Mouse (Mus musculus) gastrocnemius, postnatal 36 days (tissue): ENCODE results near the gene Agmat. TPM values are rescaled to one million over a fixed set of nuclear protein-coding genes. Genes with fewer than 3 reads are reported as not detected.
A peak's percentile ranks its signal among the peaks of the same experiment; 100 is the strongest.
"Not testable (repeated sequence)": the region's sequence is repeated elsewhere in the genome, so short reads cannot be mapped to it uniquely, and the experiment has no call there.

Experiments
- DNase-seq, 2 experiments: peaks; one replicate each; pipeline ENCODE4 v3.0.0; 2022
- intact Hi-C: fragments of 180-260 bp; cut with DNase I; formaldehyde crosslinking; loops from one replicate; pipeline ENCODE4 v1.15.1; 2025
- total RNA-seq, 2 experiments: library from RNA; stranded (reverse); gene quantifications; 2 replicates each; pipeline ENCODE4 v1.2.3; 2021

Agmat gene
- total RNA-seq, 2 experiments from 2014 or later, result 0.23 TPM; not detected in 1

DNA sequence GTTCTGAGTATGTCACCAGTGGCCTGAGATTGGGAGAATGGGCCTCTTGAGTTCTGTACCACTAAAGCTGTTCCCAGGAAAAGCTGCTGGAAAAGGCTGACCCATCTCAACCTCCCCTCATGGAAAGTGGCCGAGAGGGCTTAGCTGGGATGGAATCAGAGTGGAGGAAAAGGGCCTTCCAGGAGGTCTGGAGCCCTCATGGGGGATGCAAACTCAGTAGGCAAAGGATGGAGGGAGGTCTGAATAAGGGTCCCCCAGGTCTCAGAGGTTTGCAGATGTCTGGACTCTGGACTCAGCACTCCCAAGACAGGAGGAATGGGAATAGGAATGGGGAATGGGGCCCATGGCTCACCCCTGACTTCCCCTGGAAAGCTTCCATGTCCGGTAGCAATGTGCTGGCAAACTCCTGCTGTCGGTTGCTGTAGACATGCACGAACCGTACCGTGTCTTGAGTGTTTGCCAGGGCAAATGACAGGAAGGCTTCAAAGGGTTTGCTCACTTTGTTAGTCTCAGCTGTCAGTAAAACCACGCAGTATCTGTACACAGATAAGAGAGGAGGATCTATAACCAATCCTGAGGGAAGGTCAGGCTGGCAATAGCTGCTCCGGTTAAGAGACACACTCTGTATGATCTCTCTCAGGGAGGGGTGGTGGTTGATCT is 23.2 kb downstream of the Agmat start:
- intact Hi-C loops, result no loop called here
- no peak for DNase-seq

DNA sequence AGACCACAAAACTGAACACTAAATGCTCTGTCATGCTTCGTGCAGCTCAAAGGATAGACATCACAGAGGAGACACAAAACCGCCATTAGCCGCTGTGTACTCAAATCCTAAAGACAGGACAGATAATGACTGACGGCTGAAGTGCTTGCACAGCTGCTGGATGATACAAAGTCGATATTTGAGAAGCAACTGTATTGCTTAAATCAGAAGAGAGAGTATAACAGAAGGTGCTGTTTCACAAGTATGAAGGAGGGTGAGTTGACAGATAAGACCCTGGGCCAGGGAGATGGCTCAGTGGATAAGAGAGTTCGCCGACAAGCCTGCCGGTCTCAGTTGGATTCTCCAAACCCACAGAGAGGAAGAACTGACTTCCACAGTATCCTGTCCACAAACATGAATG is 25.4 kb downstream of the Agmat start:
- DNase-seq, result no peak
- intact Hi-C loops, result no loop called here

DNA sequence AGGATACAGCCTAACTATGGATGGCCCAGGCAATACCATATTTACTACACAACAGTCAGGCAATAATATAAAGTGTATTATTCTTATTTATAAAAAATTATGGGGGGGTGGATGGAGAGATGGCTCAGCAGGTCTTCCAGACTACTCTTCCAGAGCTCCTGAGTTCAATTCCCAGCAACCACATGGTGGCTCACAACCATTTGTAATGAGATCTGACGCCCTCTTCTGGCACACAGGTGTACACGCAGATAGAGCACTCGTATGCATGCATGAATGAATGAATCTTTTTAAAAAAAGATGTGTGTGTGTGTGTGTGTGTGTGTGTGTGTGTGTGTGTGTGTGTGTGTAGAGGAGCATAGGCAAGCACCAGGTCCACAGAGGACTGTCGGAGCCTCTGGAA is 26.5 kb downstream of the Agmat start:
- intact Hi-C loops, DNase-seq: not testable (repeated sequence)

DNA sequence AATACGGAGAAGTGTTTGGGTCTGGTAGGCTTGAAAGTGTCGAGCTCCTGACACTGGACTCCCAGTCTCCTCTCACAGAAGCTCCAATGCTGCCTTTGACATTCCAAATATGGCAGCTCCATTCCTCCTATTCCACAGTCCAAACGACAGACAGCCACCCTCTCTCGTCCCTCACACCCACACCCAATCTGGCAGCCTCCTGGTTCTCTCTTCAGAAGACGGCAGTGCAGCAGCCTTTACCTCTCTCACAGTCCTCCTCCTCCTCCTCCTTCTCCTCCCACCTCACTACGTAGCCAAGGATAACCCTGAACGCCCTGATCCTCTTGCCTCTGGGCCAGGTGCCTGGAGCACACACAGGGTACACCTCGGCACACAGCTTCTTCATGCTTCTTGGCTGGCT is 33.4 kb downstream of the Agmat start:
- DNase-seq, result no peak
- intact Hi-C loops, result no loop called here

DNA sequence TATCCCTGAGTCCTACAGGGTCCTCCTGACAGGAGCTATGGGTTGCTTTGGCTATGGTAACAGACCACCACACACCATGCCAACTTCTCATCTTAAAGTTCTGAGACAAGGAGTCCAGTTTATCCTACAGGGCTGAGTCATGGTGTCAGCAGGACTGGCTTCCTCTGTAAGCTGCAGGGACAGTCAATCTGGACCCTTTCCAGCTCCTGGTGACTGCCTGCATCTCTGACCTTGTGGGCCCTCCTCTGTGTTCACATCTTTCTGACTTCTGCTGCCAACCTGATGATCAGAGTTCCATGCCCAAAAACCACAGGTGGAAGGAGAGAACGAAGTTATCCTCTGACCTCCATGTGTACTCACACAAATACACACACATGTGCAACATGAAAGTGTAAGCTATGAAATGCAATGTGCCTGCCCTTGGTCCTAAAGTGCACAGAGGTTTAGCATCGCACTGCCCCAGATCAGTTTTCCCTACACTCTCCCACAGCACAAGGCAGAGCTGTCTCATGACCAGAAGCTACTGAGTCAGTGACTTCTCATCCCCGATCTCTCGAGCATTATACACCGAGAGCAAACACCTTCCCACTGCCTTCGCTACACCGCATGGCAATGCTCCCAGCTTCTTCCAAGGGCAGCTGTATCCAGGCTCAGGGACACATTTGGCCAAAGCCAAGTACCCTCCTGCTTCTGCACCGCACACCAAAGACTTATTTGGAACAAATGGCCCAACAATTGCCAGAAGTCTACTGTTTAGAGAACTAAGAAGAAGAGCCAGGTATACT is 34.9 kb downstream of the Agmat start:
- DNase-seq, result no peak
- intact Hi-C loops, result no loop called here

DNA sequence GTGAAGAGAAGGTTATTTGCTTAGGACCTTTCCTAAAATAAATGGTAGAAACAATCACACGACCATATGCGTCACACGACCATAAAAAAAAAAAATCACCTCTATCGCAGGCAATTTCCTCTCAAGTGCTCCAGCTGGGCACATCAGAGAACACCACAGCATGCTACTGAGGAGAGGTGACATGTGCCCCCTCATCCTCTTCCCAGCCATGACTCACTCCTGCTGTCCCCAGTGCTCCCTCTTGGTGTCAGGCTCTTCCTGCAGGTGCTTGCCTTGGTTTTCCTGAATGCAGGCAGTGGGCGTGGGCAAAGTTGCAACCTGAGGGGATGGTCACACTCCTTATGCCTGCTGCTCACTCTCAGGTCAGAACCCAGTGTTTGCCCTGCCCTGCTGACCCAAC is 38.4 kb downstream of the Agmat start:
- no peak for DNase-seq
- intact Hi-C loops, result no loop called here

DNA sequence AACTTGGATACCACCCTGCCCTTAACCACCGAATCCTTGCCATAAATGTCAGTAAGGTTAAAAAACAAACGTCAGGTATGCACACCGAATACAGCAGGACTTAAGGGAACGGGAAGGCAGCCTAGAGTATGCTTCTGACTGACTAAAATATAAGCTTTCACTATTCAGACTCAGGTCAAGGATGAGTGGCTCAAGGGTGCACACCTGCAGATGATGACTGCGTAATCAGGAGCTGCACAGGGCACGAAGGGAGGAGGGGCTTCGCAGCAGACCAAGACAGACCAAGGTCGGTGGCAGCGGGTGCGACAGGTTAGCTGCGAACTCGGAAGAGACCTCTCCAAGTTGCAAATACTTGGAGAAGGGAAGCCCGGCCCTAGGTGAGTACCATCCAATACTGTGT is 39.7 kb downstream of the Agmat start:
- DNase-seq, result no peak
- intact Hi-C loops, result no loop called here

DNA sequence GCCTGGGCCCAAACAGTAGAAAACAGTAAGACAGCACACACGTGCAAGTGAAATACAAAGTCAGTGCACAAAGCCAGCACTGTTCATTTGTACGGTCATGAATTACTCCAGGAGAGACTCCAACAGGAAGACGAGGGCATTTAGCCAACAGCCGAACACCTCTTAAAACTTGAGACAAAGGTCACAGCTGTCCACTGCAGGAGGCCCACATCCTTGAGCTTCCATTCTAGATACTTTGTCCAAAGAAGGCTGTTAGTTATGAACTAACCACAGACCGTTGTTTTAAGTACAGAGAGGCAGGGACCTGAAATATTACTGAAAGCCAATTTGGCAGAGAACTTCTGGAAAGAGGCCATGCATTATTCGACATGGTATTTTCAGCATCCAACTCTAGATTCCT is 40.6 kb downstream of the Agmat start:
- intact Hi-C loops, result no loop called here
- no peak for DNase-seq

DNA sequence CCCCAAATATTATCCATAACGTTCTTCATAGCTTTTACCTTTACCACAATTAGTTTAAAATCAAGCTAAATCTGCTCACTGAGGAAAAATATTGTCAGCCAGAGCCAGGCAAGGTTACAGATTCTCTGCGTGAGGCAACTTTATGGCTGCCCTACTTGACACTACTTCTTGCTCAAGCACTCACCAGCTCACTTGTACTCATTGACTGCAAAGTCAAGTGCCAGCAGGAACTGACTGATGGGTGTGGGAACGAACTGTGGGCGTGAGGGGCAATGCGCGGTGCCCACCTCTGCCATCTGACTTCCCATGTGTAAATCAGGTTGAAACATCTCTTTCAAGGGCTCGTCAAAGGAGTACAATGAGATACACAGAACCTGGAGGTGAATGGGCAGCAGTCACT is 41.0 kb downstream of the Agmat start:
- no peak for DNase-seq
- intact Hi-C loops, result no loop called here

DNA sequence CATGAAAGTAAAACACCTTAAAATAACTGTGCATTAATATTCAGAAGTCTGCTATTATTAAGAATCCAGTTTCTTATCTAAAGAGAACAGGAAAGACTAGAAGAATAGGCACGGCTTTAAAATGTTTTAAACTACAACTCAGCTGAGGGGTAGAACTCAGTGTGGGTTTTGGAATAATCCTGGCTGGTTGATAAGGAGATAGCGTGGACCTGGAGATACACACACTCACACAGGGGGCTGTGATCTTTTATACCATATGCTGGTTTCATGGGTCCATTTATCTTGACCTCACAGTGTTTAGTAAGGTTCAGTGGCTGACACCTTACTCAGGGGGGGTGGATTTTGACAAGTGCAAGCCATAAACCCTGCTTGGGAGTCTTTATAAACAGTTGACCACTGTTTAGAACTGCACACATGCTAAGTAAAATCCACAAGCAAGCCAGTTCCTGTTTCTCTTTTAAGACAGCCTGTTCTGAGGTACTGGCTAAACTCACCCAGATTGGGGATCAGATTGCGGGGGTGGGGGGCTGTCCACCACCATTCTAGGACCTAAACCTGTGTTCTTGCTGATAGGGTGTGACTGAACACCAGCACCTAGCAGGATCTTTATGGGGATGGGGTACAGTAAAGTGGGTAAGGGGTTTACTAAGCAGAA is 43.2 kb downstream of the Agmat start:
- no peak for DNase-seq
- intact Hi-C loops, result loop anchor here (5.0 kb wide), 1 partner anchor 67 kb away; the partner anchor contains the start of gene Ddi2

DNA sequence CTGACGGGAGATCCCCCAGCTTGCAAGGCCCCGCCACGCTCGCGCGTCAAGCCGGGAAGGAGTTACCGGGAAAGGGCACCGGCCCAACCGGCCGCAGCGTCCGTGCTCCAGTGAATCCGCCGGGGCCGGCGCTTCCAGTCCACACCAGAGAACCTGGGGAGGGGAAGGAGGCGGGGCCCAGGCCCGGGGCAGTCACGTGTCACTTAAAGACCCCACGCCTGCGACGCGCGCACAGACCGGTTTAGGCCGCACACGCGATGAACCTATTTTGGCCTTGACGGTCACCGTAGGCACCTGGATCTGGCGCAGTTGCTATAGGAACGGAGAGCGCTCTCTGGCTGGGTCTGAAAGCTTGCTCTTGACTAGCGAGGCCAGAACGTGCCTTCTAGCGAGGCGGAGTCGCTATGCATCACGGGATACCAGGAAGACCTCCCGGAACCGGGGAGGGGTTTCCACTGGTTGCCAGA is 44.1 kb downstream of the Agmat start, which contains the start of gene Dnajc16:
Gene Dnajc16 (minus strand): TSS at position 408 of the 467 bp plus-strand sequence.
- intact Hi-C loops, result loop anchor here (5.0 kb wide), 1 partner anchor 68 kb away; the partner anchor contains the start of gene Ddi2
- DNase-seq, result peak; percentile 94 to 95

DNA sequence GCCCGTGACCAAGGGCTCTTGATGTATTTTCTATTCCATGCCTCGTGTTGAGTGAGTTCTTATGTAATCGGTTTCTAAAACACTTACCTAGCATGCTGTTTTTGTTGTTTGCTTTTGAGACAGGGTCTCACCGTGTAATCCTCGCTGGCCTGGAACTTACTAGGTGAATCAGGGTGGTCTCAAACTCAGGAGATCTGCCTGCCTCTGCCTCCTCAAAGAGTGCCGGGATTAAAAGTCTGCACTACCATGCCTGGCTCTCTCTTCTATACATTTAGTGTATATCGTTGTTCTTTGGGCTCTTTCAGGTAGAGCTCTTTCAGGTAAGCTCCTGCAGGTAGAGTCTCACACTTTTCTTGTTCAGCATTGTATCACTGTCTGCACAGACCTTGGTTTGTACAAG is 45.0 kb downstream of the Agmat start:
- DNase-seq, result no peak
- intact Hi-C loops, result loop anchor here (5.0 kb wide), 1 partner anchor 69 kb away; the partner anchor contains the start of gene Ddi2

DNA sequence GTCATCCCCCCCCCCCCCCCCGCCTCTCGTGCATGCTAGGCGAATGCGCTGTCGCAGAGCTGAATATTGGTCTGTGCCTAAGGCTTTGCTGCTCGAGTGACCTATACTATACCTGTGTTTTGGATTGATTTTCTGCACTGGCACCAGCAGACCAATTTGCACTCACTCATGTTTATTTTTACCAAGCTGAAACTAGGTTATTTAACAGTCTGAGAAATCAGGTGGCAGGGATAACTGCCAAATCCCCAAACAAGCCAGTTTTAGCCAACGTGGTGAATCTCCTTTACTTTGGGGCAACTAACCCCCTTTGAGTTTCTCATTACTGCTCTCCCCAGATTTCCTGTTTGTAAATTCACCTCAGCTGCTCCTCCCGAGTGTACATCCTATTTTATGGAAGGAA is 45.5 kb downstream of the Agmat start:
- intact Hi-C loops, result loop anchor here (5.0 kb wide), 1 partner anchor 70 kb away; the partner anchor contains the start of gene Ddi2

DNA sequence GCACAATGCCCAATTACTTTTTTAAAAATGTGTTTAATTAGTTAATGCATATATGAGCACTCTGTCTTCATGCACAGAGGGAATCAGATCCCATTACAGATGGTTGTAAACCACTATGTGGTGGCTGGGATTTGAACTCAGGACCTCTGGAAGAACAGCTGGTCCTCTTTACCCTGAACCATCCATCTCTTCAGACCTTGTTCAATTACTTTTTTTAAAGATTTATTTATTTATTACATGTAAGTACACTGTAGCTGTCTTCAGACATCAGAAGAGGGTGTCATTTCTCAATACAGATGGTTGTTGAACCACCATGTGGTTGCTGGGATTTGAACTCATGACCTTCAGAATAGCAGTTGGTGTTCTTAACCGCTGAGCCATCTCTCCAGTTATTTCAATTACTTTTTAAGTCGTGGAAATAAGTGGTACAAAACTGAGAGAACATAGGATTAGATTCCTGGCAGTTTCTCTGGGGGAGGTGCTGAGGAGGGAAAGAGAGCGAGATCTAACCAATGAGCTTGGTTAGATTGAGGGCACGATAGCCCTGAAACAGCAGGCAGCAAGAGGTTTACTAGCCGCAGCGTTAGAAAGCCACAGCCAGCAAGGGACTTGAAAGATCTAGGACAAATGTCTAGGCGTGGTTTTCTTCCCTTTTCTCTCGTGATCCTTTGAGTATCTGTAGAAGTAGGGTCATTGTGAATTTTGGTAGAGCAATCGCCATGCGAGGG is 46.2 kb downstream of the Agmat start:
- intact Hi-C loops, result loop anchor here (5.0 kb wide), 1 partner anchor 70 kb away; the partner anchor contains the start of gene Ddi2
- DNase-seq, result no peak

More for the DNA sequence above, 45.5 kb downstream of the Agmat start:
- DNase-seq, result no peak

DNA sequence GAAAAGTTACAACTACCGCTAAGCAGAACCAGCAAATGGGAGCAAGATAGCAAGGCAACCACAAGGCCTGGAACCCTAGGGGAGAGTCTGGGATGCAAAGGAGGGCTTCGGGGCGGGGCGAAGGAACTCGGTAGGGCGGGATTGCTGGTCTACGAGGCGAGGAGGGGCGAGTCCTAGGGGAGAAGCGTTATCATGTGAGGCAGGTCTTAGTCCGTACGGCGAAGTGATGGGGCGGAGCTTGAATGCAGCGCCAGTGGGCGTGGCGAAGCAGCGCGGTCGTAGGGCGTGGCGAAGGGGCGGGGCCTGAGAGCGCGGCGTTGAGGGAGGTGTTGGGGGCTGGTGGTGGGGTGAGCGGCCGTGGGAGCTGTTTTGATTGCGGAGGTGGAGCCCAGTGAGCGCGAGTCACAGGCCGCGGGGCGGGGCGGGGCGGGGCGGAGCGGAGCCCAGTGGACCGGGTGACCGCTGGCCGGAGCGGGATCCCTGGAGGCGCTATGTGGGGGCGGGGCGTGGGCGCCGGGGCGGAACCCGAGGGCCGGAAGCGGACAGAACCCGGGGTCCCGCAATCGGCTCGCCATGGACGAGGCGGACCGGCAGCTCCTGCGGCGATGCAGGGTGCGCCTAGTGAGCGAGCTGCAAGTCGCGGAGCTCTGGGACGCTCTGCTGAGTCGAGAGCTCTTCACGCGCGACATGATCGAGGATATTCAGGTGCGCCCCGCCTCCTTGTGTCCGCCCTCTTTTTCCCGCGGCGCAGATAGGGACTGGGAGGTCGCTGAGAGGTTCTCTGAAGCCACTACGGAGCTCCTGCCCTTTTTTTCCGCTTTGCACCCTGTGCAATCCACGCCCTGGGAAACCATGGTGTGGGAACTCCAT is 47.0 kb downstream of the Agmat start, which contains the start of gene Casp9:
Gene Casp9 (plus strand): TSS at position 331 of the 870 bp plus-strand sequence.
- intact Hi-C loops, result loop anchor here (5.0 kb wide), 1 partner anchor 71 kb away; the partner anchor contains the start of gene Ddi2
- peak; percentile 97 to 99 for DNase-seq

DNA sequence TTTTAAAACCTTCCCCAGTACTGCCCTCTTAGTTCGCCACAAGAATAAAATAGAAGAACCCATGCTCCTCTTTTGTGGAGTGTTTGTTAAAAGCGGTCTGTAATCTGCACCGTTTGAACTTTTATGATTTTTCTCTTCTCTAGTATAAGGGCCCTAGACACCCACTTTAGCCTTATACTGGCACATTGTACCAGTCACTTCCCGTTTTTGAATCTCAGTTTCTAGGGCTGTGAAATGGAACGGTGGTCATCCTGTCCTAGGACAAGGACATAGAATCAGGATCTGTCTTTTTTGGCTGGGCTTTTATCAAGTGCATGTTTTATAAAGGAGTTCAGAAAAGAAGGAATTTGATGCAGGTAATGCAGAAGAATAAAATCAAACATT is 47.7 kb downstream of the Agmat start:
- intact Hi-C loops, result loop anchor here (5.0 kb wide), 1 partner anchor 72 kb away; the partner anchor contains the start of gene Ddi2
- no peak for DNase-seq

DNA sequence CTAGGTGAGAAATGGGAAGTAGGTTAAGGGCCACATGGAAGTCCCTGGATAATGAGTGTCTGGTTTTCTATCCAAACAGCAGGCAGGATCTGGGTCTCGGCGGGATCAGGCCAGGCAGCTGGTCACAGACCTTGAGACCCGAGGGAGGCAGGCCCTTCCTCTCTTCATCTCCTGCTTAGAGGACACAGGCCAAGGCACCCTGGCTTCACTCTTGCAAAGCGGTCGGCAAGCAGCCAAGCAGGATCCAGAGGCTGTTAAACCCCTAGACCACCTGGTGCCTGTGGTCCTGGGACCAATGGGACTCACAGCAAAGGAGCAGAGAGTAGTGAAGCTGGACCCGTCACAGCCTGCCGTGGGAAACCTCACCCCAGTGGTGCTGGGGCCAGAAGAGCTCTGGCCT is 49.9 kb downstream of the Agmat start:
- no peak for DNase-seq
- intact Hi-C loops, result no loop called here

DNA sequence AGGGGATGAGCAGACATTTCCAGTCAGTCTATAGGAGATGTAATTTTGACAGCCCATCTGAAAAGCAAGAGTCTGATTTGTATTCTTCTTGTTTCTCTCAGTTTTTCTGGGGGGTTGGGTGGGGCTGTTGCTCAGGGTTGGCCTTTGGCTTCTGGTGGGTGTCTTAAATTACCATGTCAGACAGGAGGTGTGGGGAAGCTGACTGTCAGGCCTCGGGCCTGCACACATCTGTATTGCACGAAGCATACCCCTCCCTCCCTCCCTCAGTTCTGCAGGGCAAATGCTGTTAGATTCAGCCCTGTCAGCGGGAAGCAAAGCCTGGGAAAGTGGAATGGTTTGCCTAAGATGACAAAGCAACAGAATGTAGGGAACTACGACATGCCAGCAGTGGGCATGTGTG is 50.5 kb downstream of the Agmat start:
- intact Hi-C loops, result no loop called here
- no peak for DNase-seq

DNA sequence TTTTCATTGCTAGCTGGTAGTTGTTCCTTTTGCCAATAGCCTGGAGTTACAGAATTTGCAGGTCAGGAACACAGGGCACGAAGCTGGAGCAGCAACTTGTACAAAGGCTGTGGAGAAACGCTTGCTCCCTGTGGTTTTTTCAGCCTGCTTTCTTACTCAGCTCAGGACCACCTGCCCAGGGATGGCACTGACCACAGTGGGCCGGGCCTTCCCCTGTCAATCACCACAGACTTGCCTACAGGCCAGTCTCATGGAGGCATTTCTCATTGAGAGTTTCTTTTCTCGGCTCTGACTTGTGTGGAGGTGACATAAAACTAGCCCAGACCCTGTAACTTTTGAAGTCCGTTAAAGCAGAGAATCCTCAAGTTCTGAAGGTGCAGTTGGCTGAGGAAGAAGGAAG is 51.1 kb downstream of the Agmat start:
- intact Hi-C loops, result no loop called here
- no peak for DNase-seq
